Mouse (Mus musculus) spleen, embryonic (tissue): ENCODE measurements at regions not wholly inside any gene's neighbourhood (a gene's known extent, or its start where the extent isn't known, plus 50 kb on each side); places are given as distances from the start of the nearest gene placed in this dataset.

Experiments used
- CTCF ChIA-PET: fragments of 350-600 bp; sonication (Branson Sonifier 250); formaldehyde crosslinking; loops from one replicate; lab custom pipeline; 2022; lab: Charles Lee

DNA sequence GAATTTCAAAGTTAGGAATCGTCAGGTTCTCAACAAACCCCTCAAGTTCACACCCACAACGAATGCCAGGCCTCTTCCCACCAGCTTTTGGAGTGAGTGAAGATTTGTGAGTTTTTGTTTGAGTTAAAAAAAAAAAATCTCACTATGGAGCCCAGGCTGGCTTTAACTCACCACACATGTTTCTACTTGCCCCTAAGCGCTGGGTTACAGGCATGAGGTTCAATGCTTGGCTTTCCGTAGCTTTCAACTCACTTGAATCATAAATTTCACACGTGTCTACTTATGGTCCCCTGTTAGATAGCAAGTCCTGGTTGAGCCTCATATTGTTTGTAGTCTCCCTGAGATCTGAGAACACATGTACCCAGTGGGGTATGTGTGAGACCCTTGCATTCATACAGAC, 122.8 kb upstream of the Efna5 start:
- CTCF ChIA-PET: no interaction called here

DNA sequence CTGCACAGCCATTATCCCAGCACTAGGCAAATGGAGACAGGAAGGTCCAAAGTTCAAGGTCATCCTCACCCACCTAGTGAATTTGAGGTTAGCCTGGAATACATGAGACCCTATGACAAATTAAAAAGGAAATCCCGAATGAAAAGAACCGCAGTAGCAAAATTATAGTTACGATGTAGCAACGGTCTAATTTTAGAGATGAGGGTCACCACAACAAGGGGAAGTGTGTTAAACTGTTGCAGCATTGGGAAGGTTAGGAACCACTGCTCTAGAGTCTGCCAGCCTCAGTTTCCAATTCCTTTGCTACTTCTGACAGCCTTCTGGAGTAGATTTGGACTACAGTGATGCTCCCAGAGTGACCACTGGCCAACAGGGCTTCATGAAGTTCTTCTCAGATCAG, 121.6 kb upstream of the Efna5 start:
- CTCF ChIA-PET: interaction anchor here (0.6 kb wide), 1 partner anchor 15 kb away, joined by 3 read pairs; no protein-coding TSS in a partner anchor

DNA sequence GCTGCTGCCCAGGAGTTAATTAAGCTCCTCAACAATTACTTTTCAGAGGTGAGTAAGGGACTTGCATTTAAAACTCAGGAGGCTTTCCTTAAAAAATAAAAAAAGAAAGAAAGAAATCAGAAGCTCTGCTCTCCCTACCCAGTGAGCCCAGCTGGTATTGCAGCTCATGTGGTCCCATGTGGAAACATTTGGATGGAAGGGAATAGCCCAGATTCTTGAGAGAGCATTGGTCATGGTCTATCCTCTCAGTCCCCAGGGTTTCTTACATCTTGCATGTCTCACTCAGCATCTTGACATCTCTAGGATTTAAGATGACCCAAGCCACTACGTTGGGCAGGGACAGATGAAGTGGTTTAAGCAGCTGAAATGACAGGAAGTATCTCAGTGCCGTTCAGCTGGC, 120.8 kb upstream of the Efna5 start:
- CTCF ChIA-PET: interaction anchor here (0.6 kb wide), 1 partner anchor 289 kb away, joined by 3 read pairs; no protein-coding TSS in a partner anchor

DNA sequence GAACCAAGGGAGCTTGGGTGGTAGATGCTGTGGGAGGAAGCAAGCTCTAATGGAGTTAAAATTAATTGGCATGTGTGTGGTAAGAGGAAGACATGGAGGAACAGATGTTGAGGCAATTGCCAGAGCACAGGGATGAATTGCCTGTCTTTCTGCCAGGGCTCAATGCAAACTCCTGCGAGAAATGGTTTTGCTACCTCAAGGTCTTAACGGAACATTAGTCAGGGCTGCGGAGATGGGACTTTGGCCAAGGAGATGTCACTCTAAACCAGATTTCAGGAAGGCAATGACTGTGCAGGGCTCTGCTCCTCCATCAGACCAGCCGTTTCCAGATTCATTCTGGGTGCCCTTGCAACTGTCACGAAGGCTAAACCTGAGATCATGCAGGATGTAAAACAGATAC, 116.6 kb upstream of the Efna5 start:
- CTCF ChIA-PET: no interaction called here

DNA sequence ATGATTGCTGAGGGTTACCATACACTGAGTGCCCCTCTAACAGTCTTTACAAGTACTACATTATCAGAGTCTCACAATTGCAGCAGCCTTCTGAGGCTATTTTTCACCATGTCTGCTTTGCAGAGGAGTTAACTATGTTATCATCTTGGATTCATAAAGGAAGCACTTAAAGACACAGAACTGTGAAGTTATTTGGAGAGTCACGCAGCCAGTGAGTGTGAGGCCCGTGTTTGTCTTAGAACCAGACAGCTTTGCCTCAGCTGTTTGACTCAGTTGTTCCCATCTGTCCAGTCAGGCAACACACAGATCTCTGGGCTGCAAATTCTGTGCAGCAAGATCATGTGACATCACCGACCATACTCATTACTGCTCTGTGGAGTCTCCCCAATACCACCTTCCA, 114.2 kb upstream of the Efna5 start:
- CTCF ChIA-PET: no interaction called here

DNA sequence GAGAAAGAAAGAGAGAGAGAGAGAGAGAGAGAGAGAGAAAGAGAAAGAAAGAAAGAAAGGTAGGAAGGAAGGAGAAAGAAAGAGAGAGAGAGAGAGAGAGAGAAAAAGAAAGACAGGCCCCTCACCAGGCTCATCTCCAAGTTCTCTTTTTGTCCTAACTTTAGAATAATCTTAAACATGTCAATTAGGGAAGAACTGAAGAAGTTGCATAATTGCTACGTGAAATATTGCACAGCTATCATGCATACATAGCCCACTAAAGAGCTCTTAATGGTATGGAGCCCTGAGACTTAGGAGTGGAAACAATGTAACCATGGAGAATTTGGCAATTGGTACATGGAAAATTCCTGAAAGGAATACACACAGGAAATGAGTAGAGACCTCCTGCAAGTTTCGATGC, 111.9 kb upstream of the Efna5 start:
- CTCF ChIA-PET: no interaction called here

DNA sequence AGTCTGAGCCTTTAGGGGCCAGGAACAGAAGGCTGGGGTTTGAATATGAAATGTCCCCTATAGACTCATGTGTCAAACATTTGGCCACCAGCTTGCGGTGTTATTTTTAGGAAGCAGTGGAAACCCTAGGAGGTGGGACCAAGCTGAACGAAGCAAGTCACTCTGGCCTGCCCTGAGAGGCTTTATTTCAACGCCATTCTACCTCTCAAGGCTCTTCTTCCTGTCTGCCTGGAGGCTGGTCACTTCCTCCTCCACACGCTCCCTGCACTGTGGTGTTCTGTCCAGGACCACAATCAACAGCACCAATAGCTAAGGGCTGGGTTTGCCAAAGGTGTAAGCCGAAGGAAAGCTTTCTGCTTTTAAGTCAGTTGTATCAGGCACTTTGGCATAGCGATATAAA, 105.2 kb upstream of the Efna5 start:
- CTCF ChIA-PET: no interaction called here

DNA sequence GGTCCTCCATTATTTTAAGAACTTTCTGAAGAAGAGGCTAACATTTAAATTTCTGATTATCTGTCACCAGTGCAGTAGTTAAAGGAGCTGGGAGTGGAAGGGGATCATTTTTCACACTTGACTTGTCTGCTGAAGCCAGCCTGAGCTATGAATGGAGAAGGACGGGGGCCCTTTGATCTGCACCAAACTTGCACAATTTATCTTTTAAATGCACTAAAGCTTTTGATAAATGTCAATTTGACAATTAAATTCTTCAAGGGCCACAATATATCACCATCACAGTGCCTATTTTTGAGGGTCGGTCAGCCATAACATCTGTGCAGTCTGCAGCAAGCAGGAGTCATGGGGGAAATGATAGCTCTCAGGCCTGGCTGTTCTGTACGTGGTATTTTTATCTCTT, 99.2 kb upstream of the Efna5 start:
- CTCF ChIA-PET: no interaction called here

DNA sequence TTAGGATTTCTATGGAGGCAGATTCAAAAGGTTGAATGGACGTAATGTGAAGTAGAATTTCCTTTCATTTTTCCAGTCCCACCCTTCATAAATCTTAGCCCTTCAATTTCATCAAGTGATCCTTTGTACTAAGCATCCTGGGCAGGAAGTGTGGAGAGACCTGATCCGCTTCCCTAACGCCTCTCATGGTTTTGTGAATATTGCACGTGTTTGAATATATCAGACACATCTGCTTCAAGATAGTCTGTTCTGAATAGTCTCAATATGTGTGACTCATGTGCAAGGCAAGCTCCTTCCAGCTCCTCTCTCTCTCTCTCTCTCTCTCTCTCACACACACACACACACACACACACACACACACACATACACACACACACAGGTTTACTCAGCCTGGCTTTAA, 96.4 kb upstream of the Efna5 start:
- CTCF ChIA-PET: interaction anchor here (0.7 kb wide), 1 partner anchor 495 kb away, joined by 4 read pairs; no protein-coding TSS in a partner anchor

DNA sequence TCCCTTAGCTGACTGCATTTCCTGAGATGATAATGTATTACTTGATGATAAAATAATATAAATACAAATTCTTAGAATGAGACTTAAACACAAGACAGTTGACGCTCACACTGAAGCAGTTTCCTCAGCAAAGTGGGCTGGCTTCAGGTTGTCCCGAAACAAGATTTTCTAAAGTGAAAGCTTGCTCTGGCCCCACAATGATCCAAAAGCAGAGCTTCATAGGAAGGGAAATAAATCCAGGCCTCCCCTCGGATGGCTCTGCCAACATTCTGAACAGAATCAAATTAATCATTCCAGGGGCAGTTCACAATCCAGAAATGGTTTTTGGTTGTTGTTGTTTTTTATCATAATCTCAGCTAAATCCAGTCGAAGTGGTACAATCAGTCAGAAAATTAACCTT, 96.0 kb upstream of the Efna5 start:
- CTCF ChIA-PET: no interaction called here

DNA sequence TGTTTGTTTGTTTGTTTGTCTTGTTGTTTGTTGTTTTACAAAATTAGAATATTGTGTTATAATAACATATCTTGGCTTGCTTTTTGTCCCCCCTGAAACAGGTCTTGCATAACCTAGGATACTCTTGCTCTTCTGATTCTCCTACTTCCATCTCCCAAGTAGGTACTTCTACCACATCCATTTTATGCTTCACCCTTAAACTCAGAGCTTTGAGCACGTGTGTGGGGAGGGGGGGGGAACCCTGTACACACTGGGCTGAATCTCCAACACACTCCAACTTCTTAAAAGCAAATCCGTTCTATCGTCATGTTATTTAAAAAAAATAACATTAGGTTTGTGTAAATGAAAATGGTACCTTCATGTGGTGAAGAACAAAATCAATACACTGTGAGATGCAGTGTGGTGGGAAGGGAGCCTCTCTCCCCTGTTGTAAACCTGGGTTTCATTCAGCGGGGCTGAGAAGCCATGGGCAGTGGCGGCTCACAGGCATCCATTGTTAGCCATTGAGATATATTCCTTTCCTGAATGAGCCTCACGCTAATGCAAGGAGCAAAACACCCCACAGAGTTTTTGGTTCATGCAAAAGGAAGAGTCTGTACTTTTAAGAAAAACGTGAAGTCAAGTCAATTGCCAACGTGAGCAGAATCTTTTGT, 93.6 kb upstream of the Efna5 start:
- CTCF ChIA-PET: no interaction called here

DNA sequence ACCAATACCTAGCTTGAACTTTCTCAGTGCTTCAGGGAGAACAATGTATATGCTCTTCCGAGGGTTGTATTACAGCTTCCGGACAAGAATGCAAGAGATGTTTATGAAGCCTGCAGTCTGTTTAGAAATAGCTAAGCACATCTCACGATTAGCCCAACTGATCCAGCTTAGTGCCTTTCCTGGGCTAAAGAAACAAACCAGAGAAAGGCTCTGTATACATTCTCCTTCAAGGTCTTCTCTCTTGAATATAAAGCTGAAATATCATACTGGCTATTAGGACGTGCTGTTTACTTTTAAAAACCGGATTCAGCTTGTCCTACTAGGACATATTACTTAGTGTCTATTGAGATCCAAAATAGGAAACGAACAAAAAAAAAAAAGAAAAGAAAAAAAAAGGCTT, 87.9 kb upstream of the Efna5 start:
- CTCF ChIA-PET: no interaction called here

DNA sequence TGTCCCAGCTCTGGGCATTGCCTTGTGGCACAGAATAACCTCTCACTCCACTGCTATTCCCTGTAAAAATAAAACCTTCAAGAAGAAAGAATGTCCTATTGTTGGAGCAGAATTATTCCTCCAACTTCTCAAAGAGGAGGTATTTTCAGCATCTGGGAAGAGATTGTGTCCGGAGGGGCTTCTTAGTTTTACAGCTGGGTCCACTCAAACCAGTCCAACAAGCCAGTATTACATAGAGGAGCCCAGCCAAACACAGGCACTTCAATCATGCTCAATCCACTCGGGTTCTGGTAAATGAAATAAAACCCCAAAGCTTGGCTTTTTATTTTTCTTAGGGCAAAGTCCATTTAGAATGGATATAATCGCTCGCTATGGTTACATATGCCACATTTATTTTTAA, 82.7 kb upstream of the Efna5 start:
- CTCF ChIA-PET: no interaction called here

DNA sequence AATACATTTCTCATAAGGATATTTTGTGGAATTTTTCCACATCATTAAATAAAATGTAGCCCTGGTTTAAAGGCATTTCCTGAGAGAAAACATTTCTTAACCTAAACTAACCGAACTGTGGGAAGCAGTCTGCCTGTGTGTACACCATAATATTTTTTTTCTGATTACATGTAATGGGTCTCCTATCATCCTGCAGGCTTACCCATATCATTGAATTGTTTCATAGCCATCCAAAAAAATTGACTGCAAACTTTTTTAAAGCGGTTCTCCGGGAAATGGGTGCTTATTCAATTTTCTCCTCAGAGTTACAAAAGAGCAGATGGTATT, 81.1 kb upstream of the Efna5 start:
- CTCF ChIA-PET: no interaction called here

DNA sequence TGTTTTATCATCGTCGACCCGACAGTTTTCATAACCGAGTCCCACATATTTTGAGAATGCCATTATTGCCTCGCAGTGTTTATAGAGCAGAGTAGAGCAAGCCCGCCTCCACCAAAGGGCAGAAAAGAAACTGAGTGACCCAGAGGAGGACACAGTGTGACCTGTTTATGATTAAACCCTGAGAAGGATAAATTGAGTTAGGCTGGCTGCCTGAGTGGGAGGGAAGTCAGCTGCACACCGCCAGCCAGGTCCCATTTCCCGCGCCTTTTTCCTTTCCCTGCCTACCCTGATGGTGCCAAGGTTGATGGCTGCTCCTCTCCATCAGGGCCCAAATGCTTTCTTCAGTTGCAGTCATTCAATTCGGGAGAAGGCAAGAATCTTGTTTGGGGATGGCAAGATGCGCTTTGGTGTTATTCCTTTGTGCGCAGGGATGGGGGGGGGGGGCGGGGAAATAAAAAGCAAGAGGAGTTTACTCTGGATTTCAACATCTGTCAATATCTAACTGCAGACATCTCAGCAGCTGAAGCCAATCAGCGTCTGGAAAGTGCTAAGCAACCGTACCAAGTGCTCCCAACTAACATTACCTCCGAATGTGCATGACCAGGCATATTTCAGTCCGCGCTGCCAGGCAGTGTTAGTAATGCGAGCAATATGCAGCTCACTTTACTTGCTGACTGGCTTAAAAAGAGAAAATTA, 80.6 kb upstream of the Efna5 start:
- CTCF ChIA-PET: no interaction called here

DNA sequence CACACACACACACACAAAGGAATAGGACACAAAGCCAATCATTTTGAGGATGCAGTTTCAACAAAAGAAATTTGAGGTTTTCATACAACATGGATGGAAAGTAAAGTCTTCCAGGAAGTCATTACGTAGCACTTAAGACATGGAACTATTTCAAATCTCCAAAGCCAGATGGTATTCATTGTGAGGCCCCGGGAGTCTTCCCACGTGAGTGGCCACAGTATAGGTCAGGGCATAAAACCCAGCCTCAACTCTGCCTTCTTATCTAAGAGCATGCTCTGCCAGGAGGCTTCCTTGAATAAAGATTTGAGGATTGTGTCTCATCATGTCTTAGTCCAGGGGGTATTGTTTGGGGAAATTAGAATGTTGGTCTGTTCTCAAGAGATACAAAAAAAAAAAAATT, 78.0 kb upstream of the Efna5 start:
- CTCF ChIA-PET: no interaction called here

DNA sequence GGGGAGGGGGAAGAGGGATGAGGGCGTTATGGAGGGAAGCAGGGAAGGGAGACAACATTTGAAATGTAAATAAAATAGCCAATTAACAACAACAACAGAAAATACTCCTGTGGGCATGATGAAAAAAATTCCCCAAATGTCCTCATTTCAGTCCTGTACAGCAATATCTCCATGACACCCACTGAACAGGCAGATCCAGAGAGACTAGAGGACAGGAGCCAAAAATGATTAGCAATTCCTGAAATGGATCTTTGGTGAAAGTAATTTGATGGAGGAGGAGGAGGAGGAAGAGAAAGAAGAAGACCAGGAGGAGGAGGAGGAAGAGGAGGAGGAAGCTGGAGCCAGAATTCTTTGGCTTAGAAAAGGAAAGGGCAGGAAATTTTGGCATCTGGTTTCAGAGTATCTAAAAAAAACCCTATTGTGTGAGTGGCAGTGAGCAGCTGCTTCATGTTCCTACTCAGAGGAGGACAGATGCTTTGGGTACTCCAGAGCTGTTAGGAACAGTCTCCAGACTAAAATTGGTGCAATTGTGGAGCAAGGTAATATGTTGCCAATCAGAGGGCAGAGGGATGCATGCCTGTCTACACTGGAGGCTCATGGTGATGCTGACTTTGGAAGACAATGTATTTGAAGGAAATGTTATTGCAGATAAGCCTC, 66.5 kb upstream of the Efna5 start:
- CTCF ChIA-PET: no interaction called here

DNA sequence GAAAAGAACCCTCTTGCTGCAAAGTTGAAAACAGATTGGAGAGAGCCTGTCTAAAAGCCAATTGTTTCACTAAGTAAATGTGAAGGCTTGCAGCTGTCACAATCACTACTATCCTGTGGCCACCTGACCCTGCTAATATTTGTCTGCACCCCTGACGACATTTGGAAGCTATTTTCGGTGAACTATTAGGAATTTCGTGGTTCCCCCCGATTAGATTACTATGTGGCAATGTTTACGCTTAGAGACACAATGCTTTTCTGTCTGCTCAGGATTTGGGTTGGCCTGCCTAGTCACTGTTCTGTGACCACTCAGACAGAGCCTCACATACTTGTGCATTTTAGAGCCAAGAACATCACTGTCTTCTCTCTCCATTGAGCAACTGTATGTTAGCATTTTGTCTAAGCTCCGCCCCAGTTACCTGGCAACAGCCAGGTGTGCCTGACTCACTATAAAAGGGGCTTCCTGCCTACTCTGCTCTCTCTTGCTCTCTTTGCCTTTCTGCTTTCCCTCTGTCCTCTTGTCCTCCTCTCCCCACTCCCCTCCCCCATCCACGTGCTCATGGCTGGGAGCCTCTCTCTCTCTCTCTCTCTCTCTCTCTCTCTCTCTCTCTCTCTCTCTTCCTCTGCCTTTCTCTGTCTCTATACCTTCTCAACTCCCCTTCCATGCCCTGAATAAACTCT, 59.6 kb upstream of the Efna5 start:
- CTCF ChIA-PET: no interaction called here

DNA sequence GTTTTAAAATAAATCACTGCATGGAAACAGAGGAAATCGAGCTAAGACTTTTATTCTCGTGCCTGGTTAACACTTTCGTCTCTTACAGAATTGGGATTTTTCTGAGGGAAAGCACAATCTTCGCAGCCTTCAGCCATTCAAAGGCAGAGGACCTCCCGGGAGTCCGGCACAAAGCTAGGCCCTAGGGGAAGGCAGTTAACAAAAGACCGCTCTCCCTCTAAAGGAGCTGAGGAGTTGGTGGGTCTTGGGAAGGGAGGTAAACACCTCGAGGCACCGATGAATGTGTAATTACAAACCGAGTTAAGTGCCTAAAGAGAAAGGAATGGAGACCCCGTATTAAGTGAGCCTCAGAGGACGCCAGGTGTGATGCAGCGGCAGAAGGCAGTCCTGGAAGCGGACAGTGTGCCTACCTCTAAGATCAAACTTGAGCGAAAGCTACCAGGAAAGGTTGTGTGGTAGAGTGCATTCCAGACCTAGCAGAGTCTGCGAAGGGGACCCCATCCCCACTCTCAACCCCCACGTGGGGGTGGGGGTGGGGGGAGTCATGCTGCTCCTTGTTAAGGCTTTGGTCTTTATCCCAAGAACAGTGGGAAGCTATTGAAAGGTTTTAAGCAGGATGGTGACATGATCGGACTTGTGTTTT, 58.9 kb upstream of the Efna5 start:
- CTCF ChIA-PET: no interaction called here

DNA sequence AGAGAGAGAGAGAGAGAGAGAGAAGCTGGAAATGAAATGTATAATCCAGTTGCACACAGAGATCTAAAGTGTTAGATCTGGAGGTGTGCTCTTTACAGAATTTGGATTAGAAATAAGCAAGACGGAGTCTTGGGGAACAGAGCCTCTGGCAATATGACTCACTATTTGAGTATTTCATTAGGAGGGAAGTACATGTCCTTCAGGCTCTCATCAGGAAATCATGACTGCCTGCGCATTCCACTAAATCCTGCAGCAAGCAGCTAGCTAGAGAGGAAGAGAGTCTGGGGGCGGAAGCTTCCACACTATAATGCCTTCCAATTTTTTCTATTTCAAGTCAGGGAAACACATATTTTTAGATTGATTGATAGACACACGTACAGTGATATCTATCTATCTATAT, 58.1 kb upstream of the Efna5 start:
- CTCF ChIA-PET: no interaction called here
